Mouse (Mus musculus) T-helper 1 cell (primary cell): ENCODE results near the gene C130032M10Rik.

Experiments
- in situ Hi-C: fragments of 300-600 bp; cut with MboI, MseI; formaldehyde crosslinking; loops from one replicate; pipeline ENCODE4 v1.15.1; 2025; ENCODE audit warnings: high pct_unique_total_duplicates

C130032M10Rik gene

DNA sequence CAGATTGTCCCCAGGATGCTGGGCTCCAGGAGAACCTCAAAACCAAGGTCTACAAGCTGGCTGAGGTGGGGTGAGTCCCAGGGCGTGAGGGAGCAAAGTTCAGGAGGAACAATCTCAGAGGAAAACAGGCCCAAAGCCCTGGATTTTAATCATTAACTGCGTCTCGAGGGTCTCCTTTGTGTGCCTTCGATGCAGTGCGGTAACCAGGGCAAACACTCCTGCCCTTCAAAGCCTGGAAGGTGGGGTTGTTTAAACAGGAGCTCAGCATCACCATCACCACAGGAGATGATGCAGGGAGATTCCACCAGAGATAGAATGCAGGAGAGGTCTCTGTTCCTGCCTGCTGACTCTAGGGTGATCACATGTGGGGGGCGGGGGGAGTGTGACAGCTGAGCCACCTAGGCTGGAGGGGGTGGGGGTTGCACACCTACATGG lies 32.2 kb downstream of the C130032M10Rik start:
- in situ Hi-C loops: no loop called here

DNA sequence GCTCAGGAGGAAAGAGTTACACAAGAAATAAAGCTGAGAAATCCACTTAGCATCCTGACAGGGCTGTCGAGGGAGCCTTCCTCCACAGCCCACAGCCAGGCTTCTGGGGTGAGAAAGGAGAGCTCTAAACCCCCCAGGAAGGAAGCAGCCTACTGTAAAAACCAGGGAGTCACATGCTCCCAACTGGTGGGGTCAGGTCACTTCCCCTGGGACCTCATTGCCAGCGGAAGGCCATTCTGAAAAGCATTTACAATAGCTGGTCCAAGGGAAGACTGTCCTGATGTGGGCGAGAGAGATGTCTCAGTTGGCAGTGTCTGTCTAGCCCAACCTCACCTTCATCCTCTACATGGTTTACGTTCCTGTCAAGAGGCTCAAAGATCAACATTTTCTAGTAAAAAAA lies 33.0 kb downstream of the C130032M10Rik start:
- in situ Hi-C loops: no loop called here

DNA sequence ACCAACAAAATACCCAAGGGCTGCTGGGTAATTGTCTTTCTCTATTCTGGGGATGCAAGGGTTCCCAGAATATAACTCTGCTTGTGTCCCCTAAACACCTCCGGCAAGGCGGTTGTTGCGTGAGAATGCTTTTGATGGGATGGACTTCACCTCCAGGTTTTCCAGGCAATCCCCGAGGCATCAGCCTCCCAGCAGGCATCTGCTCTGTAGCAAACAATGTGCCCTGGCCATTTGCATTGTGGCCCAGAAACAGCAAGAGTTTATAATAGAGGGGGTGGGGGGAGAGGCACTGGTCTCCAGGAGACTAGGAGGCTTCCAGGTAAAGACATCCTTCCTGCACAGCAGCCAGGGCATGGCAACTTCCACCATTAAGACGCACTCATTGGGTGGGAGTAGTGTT lies 33.6 kb downstream of the C130032M10Rik start:
- in situ Hi-C loops: no loop called here

DNA sequence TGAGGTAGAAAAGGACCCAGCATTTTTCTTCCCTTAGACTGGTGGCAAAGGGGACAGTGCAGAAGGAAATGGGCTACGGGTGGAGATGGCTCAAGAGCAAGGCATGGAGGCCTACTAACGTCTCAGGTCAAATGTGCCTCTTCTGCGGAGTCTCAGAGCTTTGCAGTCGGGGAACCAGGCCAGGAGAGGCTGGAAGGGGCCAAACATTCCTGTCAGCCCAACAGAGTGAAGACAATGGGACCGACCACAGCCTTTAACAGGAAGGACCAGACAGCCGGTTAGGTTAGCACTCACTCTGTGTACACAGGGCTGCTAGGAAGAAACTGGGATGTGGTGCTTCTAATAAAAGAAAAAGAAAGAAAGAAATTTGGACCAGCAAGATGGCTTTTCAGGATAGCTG lies 34.5 kb downstream of the C130032M10Rik start:
- in situ Hi-C loops: no loop called here

DNA sequence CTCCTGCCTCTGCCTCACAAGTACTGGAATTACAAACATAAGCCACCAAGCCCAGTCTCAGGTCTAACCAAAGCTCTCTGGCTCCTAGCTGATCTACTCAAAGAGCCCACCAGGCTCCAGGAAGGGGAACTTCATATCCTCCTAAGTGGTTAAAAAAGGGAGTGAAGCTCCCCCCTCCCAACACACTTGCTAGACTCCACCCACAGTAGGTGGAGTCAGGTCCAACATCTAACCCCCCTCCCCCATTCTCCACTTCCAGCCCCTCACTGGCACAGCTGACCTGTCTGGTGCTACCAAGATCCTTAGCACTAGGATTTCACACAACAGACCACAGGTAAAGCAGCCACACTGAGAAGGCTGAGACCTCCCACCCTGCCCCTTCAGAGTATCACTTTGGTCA lies 38.3 kb downstream of the C130032M10Rik start:
- in situ Hi-C loops: no loop called here

DNA sequence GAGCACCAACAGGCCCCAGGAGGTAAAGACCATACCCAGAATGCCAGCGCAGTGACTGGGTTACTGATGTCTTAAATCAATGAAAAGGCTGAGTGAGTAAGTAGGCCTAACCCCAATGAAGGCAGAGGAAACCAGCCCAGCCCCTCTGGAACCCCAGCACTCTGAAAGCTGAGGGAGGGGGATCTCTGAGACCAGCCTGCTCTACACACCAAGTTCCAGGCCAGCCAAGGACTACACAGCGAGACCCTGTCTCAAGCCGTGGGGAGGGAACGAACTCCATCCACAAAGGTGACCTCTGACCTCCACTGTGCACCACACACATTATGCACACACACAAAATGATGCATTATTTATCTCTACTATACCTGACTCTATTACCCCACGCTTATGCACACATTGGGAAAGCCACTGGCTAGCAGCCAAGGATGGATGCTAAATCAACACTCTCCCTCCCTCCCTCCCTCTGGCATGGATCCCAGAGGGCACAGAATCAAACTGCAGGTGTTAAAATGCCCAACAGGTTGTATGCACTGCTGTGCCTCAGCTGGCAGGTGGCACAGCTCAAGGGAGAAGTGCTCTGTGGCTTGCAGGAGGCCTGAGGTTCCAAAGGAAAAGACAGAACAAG lies 39.0 kb downstream of the C130032M10Rik start:
- in situ Hi-C loops: no loop called here

DNA sequence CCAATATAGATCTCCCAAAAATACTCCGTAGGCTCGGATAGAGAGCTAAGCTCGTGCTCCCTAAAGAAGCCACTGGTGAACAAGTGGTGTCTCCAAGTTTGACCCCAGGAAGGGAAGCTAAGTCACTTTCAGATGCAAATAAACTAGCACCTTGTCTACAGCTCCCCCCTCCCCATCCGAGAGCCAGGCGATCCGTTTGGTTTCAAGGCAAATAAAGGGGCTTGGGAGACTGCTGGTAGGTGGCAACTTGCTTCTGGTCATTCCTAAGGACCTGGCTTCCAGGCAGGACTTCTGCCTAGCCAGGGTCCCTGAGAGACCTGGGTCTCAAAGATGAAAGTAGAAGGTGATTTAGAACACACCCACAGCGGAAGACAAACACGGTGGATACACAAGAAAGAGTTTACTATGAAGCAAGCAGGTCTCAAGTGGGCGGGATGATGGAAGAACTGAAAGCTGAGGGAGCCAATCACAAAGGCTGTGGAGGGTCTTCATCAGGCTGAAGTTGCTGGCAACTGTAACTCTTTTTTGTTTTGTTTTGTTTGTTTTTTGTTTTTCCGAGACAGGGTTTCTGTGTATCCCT lies 40.9 kb downstream of the C130032M10Rik start:
- in situ Hi-C loops: no loop called here

DNA sequence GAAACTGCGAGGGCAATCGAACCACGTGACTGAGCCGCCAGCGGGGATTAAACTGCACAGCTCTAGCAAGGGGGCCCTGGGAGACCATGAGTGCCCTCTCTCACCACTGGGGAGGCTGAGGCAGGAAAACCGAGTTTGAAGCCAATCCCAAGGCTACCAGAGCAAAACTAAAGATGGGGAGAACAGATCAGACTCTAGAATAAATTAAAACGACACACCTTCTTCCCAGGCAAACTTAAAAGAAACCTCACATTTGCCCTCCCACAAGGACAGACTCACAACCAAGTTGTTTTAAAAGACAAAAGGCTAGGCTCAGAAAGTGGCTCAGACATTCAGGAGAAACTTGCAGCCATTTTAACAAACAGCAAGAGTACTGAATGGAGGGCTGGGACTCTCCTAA lies 41.6 kb downstream of the C130032M10Rik start:
- in situ Hi-C loops: no loop called here

DNA sequence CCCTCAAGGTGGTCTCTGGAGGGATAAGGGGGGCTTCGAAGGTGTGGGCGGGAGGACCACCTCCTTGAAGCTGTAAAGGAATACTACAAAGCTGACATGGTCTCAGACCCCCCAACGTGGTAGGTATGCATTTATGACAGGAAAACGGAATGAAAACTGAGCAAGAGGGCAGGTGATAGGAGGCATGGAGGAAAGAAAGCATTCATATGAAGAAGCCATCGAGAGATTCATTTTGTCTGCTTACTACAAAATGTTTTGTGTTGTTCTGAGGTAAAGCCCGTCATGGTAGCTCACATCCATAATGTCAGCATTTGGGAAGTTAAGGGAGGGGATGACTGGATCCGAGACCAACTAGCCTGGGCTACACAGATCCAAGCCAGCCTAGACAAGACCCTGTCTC lies 44.6 kb downstream of the C130032M10Rik start:
- in situ Hi-C loops: no loop called here

DNA sequence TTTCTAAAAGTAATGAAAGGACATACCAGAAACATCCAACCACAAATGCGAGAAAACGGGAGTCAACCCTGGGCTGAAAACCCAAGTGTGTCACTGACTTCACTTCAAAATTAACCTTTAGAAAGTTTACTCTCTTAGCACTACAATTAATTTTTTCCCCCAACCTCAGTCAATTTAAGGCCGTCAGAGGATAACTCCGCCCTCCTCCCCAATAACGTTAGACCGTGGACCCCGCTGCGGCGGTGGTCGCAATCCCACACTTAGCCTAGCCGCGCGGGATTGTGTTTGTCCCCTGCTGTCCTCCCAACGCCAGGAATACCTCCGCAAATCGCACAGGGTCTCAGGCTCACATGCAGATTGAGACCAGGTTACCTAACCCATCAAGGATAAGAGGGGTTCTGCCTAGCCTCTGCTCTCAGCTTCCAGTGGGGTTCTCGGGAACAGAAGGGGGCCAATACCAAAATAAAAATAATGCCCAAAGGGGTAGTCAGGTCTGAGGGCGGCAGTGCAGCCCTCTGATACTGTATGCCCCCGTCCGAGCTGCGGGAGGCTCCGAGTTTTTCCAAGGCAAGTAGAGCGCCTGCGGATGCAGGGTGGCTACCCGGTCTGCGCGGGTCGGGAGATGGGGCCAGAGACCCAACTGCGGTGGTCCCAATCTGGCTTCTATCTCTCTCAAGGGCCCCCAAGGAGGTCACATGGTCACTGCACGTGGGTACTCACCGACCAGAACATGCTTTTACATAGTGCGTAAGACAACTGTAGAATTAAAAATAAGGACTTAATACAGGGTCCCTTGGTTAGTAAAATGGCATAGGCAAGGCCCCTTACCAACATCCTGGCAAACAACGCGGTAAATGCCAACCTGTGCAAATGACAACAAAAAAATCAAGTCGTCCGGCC lies 45.5 kb downstream of the C130032M10Rik start:
- in situ Hi-C loops: no loop called here

DNA sequence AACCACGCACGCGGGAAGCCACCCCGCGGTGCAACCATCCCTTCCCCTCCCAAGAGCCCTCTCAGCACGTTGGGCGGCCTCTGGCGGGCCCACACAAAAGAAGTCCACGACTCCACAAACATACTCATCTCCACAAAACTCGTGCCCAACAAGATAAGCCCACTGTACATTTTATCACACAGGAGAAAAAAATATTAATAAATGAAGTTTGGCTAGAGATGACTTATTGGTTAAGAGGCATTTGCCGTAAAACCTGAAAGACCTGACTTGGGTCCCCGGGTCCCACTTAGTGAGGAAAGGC lies 46.1 kb downstream of the C130032M10Rik start:
- in situ Hi-C loops: no loop called here

DNA sequence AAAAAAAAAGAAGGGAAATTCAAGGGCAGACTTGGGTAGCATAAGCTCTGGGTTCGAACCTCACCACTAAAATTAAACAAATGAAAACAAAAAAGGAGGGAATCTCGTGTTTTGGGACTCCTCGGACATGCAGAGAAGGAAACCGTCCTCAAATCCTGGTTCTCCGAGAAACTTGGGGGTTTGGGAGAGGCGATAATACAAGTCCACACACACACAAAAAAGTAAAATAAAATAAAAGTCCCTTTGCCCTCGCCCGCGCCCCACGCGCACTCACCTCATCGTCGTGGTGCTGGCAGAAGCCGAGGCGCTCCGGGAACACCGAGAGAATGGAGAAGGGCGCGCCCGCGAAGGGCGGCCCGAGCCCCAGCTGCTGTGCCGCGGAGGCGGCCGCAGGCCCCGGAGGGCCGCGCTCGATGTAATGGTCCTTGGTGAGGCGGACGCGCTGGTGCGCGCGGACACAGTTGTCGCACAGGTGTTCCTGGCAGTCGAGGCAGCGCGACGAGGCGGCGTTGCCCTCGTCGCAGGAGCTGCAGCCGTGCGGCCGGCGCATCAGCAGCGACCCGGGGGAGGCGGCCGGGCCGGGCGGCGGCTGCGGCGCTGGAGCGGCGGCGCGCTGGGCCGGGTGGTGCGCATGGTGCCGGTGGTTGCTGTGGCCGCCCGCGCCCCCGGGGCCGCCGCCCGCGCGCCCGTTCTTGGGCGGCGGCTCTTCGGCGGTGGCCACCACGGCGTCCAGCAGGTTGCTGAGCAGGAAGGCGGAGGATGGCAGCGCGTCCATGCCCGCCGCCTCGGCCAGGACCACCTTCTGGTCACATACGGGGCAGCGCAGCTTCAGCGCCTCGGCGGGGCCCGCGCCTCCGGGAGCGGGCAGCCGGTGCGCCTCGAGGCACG lies 46.8 kb downstream of the C130032M10Rik start:
- in situ Hi-C loops: no loop called here

DNA sequence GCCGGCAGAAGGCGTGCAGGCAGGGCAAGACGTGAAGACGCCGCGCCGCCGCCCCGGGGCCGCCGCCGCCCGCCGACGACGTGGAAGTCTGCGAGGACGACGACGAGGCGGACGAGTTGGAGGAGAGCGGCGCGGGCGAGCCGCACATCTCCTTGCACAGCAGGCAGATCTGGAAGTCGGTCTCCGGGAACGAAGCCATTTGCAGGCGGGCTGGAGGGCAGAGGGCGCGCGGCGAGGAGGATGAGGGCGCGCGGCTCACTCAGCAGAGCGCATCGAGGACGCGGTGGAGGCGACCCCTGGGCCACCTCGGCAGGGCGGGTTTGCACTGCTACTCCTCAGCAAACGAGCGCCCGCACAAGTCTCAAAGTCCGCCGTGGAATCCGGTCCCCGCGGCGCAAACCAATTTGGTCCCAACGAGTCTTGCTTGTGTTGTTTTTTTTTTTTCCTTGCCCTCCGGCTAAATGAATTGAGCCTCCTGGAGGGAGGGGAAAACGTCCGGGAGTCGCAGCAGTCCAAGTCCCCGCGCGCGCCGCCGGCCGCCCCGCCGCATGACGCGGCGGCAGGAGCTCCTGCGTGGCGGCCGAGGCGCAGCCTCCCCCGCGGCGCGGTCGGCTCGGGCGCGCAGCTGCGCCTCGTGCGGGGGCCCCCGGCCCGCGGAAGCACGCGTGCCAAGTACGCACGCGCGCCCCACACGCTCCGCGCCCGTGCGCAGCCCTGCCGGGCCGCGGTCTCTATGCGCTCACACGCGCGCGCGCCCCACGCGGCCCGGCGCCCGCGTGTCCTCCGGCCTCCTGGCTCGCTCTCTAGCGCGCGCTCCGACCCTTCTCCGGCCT lies 47.6 kb downstream of the C130032M10Rik start:
- in situ Hi-C loops: no loop called here

DNA sequence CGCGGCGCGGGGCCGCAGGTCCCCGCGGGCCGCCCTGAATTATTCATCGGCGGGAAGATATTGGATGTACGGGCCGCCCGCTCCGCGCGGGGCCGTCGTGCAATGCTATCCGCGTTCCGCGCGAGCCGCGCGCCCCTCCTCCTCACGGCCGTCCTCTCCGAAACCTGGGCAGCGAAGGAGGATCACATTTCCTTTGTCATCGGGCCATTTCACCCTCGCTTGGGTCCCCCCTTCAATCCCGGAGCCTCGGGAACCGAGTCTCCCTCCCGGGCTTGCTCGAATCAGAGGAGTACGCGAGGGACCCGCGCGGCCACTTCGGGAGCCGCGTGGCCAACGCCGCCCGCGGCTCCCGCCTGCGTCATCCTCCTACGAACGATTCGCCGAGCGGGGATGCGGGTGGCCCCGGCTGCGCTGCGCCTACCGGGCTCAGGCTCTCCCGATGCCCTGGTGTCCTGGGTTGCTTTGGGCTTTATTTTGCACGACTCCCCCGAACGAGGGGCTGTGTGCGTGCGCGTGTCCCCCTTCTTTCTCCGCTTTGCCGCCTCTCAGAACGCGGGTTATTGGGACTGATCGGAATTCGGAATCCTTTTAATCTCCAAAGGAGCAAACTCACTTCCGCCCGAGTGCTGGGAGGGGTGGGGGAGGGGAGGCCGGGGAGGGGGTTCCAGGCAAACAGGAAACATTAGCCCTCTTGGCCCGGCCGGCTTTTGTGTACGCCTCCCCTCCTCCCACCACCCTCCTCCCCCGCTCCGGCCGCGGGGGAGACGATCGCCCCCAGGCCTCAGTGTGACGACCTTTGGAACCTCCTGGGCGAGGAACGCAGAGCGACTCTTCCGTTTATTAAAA lies 48.5 kb downstream of the C130032M10Rik start, which contains the start of gene Trim71:
Trim71 (minus strand) TSS at position 609 of the 846 bp plus-strand sequence.
- in situ Hi-C loops: no loop called here

DNA sequence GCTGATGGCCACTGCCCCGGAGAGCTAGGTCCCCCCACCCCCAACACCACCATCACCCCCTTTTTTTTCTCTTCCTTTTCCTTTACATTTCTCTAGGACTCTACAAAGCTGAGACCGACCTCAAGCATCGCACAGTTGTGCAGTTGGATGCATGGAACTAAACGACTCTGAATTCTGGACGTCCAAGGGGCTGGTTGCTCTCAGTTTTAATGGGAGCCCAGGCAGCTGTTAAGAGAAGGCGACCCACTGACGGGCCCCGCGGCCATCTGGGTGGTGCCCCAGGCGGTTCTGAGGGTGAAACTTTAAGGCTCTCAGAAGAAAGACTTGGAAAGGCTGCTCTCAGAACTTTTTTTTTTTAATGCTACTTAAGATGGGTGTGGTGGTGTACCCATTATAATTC lies 49.2 kb downstream of the C130032M10Rik start:
- in situ Hi-C loops: no loop called here
